Mouse (Mus musculus): Measurements from ENCODE around the gene Hecw1. TPM values are rescaled to one million over a fixed set of nuclear protein-coding genes. Genes with fewer than 3 reads are reported as not detected.

The Hecw1 gene
- 0.03 TPM in 1 of 2 replicates, not detected in the other for polyA plus RNA-seq (2012; rRNA removed)

GRCm38 (mm10) chr13:14522906-14523269 is at the start of gene Hecw1:
Hecw1 (minus strand) TSS chr13:14523228.
- DNase-seq (ENCODE audit: low spot score): no peak

GRCm38 (mm10) chr13:14561336-14561735 is 38.3 kb upstream of the Hecw1 start:
- DNase-seq (ENCODE audit: low spot score): no peak

GRCm38 (mm10) chr13:14552628-14553027 is 29.6 kb upstream of the Hecw1 start:
- no peak for DNase-seq (ENCODE audit: low spot score)

GRCm38 (mm10) chr13:14542860-14543259 is 19.8 kb upstream of the Hecw1 start:
- DNase-seq (ENCODE audit: low spot score): no peak

- no peak for DNase-seq (ENCODE audit: low spot score)
Measured at GRCm38 (mm10) chr13:14522128-14522905, 711 bp downstream of the Hecw1 start.

GRCm38 (mm10) chr13:14521746-14522127 is 1.3 kb downstream of the Hecw1 start:
- DNase-seq (ENCODE audit: low spot score): no peak

- DNase-seq (ENCODE audit: low spot score): no peak
Measured at GRCm38 (mm10) chr13:14519605-14520004, 3.4 kb downstream of the Hecw1 start.

GRCm38 (mm10) chr13:14517478-14517877 is 5.5 kb downstream of the Hecw1 start:
- no peak for DNase-seq (ENCODE audit: low spot score)

- DNase-seq (ENCODE audit: low spot score): no peak
Measured at GRCm38 (mm10) chr13:14515106-14515505, 7.9 kb downstream of the Hecw1 start.

- no peak for DNase-seq (ENCODE audit: low spot score)
Measured at GRCm38 (mm10) chr13:14513934-14514333, 9.1 kb downstream of the Hecw1 start.

- no peak for DNase-seq (ENCODE audit: low spot score)
Measured at GRCm38 (mm10) chr13:14506765-14507164, 16.3 kb downstream of the Hecw1 start.

- DNase-seq (ENCODE audit: low spot score): no peak
Measured at GRCm38 (mm10) chr13:14500251-14500650, 22.8 kb downstream of the Hecw1 start.

GRCm38 (mm10) chr13:14498780-14499179 is 24.2 kb downstream of the Hecw1 start:
- no peak for DNase-seq (ENCODE audit: low spot score)

GRCm38 (mm10) chr13:14496954-14497353 is 26.1 kb downstream of the Hecw1 start:
- no peak for DNase-seq (ENCODE audit: low spot score)

- no peak for DNase-seq (ENCODE audit: low spot score)
Measured at GRCm38 (mm10) chr13:14487812-14488211, 35.2 kb downstream of the Hecw1 start.

- DNase-seq (ENCODE audit: low spot score): no peak
Measured at GRCm38 (mm10) chr13:14471121-14471520, 51.9 kb downstream of the Hecw1 start.

GRCm38 (mm10) chr13:14467517-14467916 is 55.5 kb downstream of the Hecw1 start:
- DNase-seq (ENCODE audit: low spot score): no peak

GRCm38 (mm10) chr13:14461036-14461435 is 62.0 kb downstream of the Hecw1 start:
- DNase-seq (ENCODE audit: low spot score): no peak

- DNase-seq (ENCODE audit: low spot score): no peak
Measured at GRCm38 (mm10) chr13:14457043-14457442, 66.0 kb downstream of the Hecw1 start.

- DNase-seq (ENCODE audit: low spot score): no peak
Measured at GRCm38 (mm10) chr13:14439540-14439939, 83.5 kb downstream of the Hecw1 start.

- DNase-seq (ENCODE audit: low spot score): no peak
Measured at GRCm38 (mm10) chr13:14428845-14429553, 94.0 kb downstream of the Hecw1 start.

GRCm38 (mm10) chr13:14424836-14425235 is 98.2 kb downstream of the Hecw1 start:
- no peak for DNase-seq (ENCODE audit: low spot score)

GRCm38 (mm10) chr13:14413405-14413804 is 109.6 kb downstream of the Hecw1 start:
- no peak for DNase-seq (ENCODE audit: low spot score)

All from urinary bladder, adult 2 months (tissue).